In genomic region chr8:71528362-71529073, GRCm38 (mm10) we compare ENCODE assay signal across 9 mouse cellular contexts. TPM values are rescaled to one million over a fixed set of nuclear protein-coding genes. Genes with fewer than 3 reads are reported as not detected.
DNase-seq lines count a peak whose midpoint lies in the region; ATAC-seq and TF ChIP-seq lines count a peak whose summit lies in the region.
"Had no signal": no experiment of that assay in that cellular context is flagged by ENCODE, and none has a peak within 500 bp of the region (broad histone marks: within the 10 kb centered on the region; RNA-seq: fewer than 3 reads in every experiment).

No protein-coding gene starts in this region.

- peaks cover 22% of the 10 kb centered on the region for H3K27me3 ChIP-seq in hindbrain, postnatal 0 days (ENCODE audit: insufficient read depth, low read length)
- peaks cover 20% of the 10 kb centered on the region for H3K27me3 ChIP-seq in liver, embryonic 16.5 days (ENCODE audit: control insufficient read depth, insufficient read depth, low read depth, low read length)

- 83% methylated on average over 11 of the region's 11 CpGs for WGBS in hindbrain, postnatal 0 days
- 18% methylated on average over 11 of the region's 11 CpGs for WGBS in liver, embryonic 16.5 days (ENCODE audit: insufficient replicate concordance)

- no peak overlapping the region for H3K9ac ChIP-seq in hindbrain, postnatal 0 days (replicated peaks; ENCODE audit: low read length)
- no peak overlapping the region for H3K9ac ChIP-seq in liver, embryonic 16.5 days (ENCODE audit: low read depth, low read length)

- 0 out of 2 replicates have a peak overlapping the region, but pooled peaks have one; percentile 12 for H3K27ac ChIP-seq in cortical plate, adult 2 months (ENCODE audit: insufficient read depth, low read length)
- H3K27ac ChIP-seq in hindbrain, postnatal 0 days = peak overlapping the region; percentile 56; the same call in 1 of the 2 replicates
- H3K27ac ChIP-seq in liver, embryonic 16.5 days (ENCODE audit: low read length) = peak overlapping the region; percentile 3; the same call in 1 of the 2 replicates

- H3K4me1 ChIP-seq in cortical plate, adult 2 months (ENCODE audit: control insufficient read depth, insufficient read depth, low read length) = no peaks in the 10 kb centered on the region
- no peaks in the 10 kb centered on the region for H3K4me1 ChIP-seq in hindbrain, postnatal 0 days (ENCODE audit: insufficient read depth, low read length)
- H3K4me1 ChIP-seq in liver, embryonic 16.5 days (ENCODE audit: control insufficient read depth, low read depth, low read length) = no peaks in the 10 kb centered on the region; the same call in none of the 2 replicates

- TF ChIP-seq CTCF in cortical plate, adult 2 months (IDR thresholded peaks at IDR 0.05; ENCODE audit: extremely low read depth, insufficient read depth, low read length) = no peak
- TF ChIP-seq CTCF in hindbrain, postnatal 0 days (IDR thresholded peaks at IDR 0.05; ENCODE audit: low read depth) = no peak

- ATAC-seq in hindbrain, postnatal 0 days = no peak
- ATAC-seq in liver, embryonic 16.5 days (ENCODE audit: low read depth) = peak; percentile 65

- no peaks in the 10 kb centered on the region for H3K36me3 ChIP-seq in hindbrain, postnatal 0 days (ENCODE audit: insufficient read depth, low read length)
- H3K36me3 ChIP-seq in liver, embryonic 16.5 days (ENCODE audit: control insufficient read depth, insufficient read depth) = no peaks in the 10 kb centered on the region

- no peaks in the 10 kb centered on the region for H3K9me3 ChIP-seq in hindbrain, postnatal 0 days (ENCODE audit: low read length)
- no peaks in the 10 kb centered on the region for H3K9me3 ChIP-seq in liver, embryonic 16.5 days (replicated peaks; ENCODE audit: control insufficient read depth, low read length)

- H3K4me2 ChIP-seq in hindbrain, postnatal 0 days (ENCODE audit: low read depth, low read length) = no peak overlapping the region
- H3K4me2 ChIP-seq in liver, embryonic 16.5 days (ENCODE audit: low read depth, low read length) = no peak overlapping the region

- peak; percentile 64 for DNase-seq in 416B (ENCODE audit: low read depth)
- no peak for DNase-seq in hindbrain, postnatal 0 days (ENCODE audit: low spot score)
- DNase-seq in thymus, postnatal 25 days = peak; percentile 64
- no peak for DNase-seq in ovary, adult 18-20 months (ENCODE audit: low spot score)
- no peak for DNase-seq in cerebellum, adult 18-20 months
- no peak for DNase-seq in spleen, postnatal 36 days (ENCODE audit: low spot score in 2 of 2)

- H3K4me3 ChIP-seq in cortical plate, adult 2 months (ENCODE audit: insufficient read depth, low read length) = no peak overlapping the region
- H3K4me3 ChIP-seq in hindbrain, postnatal 0 days (ENCODE audit: low read length) = no peak overlapping the region
- H3K4me3 ChIP-seq in liver, embryonic 16.5 days (ENCODE audit: low read depth, low read length) = no peak overlapping the region
- H3K4me3 ChIP-seq: myocyte had no signal

- TF ChIP-seq POLR2A in cortical plate, adult 2 months (IDR thresholded peaks at IDR 0.05; ENCODE audit: extremely low read depth, insufficient read depth, low read length) = no peak

RNA-seq across cellular contexts. Expression of gene Ccdc194, which starts 3.0 kb away (rescaled TPM):
- not detected in 2 replicates for polyA plus RNA-seq in cortical plate, adult 2 months (2012; rRNA removed)
- total RNA-seq in hindbrain, postnatal 0 days (2014; rRNA removed) = 0.58 TPM in 1 of 2 replicates, not detected in the other
- 0.13 and 0.34 TPM in 2 replicates for polyA plus RNA-seq in hindbrain, postnatal 0 days (2015; fragmentation: Nextera tagmentation; extraction: Ambion mirVana)
- polyA plus RNA-seq in liver, embryonic 16.5 days (2015; fragmentation: Nextera tagmentation; extraction: Ambion mirVana) = 0.19 and 0.20 TPM in 2 replicates

RNA-seq across cellular contexts. Expression of gene Bst2, which starts 8.7 kb away (rescaled TPM):
- 20.0 and 20.5 TPM in 2 replicates for polyA plus RNA-seq in cortical plate, adult 2 months (2012; rRNA removed)
- 14.4 and 27.5 TPM in 2 replicates for total RNA-seq in hindbrain, postnatal 0 days (2014; rRNA removed)
- polyA plus RNA-seq in hindbrain, postnatal 0 days (2015; fragmentation: Nextera tagmentation; extraction: Ambion mirVana) = 21.0 and 22.7 TPM in 2 replicates
- polyA plus RNA-seq in liver, embryonic 16.5 days (2015; fragmentation: Nextera tagmentation; extraction: Ambion mirVana) = 24.5 and 27.0 TPM in 2 replicates

RNA-seq across cellular contexts. Expression of gene Mvb12a, which starts 14.2 kb away (rescaled TPM):
- polyA plus RNA-seq in cortical plate, adult 2 months (2012; rRNA removed) = 95.4 and 100 TPM in 2 replicates
- total RNA-seq in hindbrain, postnatal 0 days (2014; rRNA removed) = 75.9 and 83.8 TPM in 2 replicates
- 83.7 and 85.7 TPM in 2 replicates for polyA plus RNA-seq in hindbrain, postnatal 0 days (2015; fragmentation: Nextera tagmentation; extraction: Ambion mirVana)
- 30.2 and 32.5 TPM in 2 replicates for polyA plus RNA-seq in liver, embryonic 16.5 days (2015; fragmentation: Nextera tagmentation; extraction: Ambion mirVana)

RNA-seq across cellular contexts. Expression of gene Plvap, which starts 17.0 kb away (rescaled TPM):
- polyA plus RNA-seq in cortical plate, adult 2 months (2012; rRNA removed) = 11.0 and 11.9 TPM in 2 replicates
- 8.0 and 8.3 TPM in 2 replicates for total RNA-seq in hindbrain, postnatal 0 days (2014; rRNA removed)
- 10.2 and 15.3 TPM in 2 replicates for polyA plus RNA-seq in hindbrain, postnatal 0 days (2015; fragmentation: Nextera tagmentation; extraction: Ambion mirVana)
- 18.2 and 20.3 TPM in 2 replicates for polyA plus RNA-seq in liver, embryonic 16.5 days (2015; fragmentation: Nextera tagmentation; extraction: Ambion mirVana)

RNA-seq across cellular contexts. Expression of gene Tmem221, which starts 30.2 kb away (rescaled TPM):
- polyA plus RNA-seq in cortical plate, adult 2 months (2012; rRNA removed) = 0.19 and 0.30 TPM in 2 replicates
- 1.3 TPM in 1 of 2 replicates, not detected in the other for total RNA-seq in hindbrain, postnatal 0 days (2014; rRNA removed)
- 0.18 and 0.29 TPM in 2 replicates for polyA plus RNA-seq in hindbrain, postnatal 0 days (2015; fragmentation: Nextera tagmentation; extraction: Ambion mirVana)
- polyA plus RNA-seq in liver, embryonic 16.5 days (2015; fragmentation: Nextera tagmentation; extraction: Ambion mirVana) = 0.55 and 0.67 TPM in 2 replicates

Comparison
In these comparisons a context has a peak if more than half of its experiments do, and no peak if none do; other contexts are left out.
1. DNase-seq: peak in 416B (single experiment) and thymus, postnatal 25 days (single experiment); none in hindbrain, postnatal 0 days (single experiment), ovary, adult 18-20 months (single experiment), cerebellum, adult 18-20 months (0 of 2) and spleen, postnatal 36 days (0 of 2).
2. H3K27ac ChIP-seq: peak in every context shown above with its lines; median percentile 56 in hindbrain, postnatal 0 days; 12 in cortical plate, adult 2 months; 3 in liver, embryonic 16.5 days.